Mouse (Mus musculus) lung, postnatal 0 days (tissue): ENCODE measurements around the gene Grb10.

Source experiments
- CTCF ChIP-seq: IDR thresholded peaks from 2 replicates; pipeline ENCODE4 v1.5.1; 2016; ENCODE audit warnings: antibody characterized with exemption, mild to moderate bottlenecking
- EP300 ChIP-seq: IDR thresholded peaks from 2 replicates; pipeline ENCODE4 v1.6.1; 2016; ENCODE audit warnings: antibody characterized with exemption, mild to moderate bottlenecking, control low read depth

DNA sequence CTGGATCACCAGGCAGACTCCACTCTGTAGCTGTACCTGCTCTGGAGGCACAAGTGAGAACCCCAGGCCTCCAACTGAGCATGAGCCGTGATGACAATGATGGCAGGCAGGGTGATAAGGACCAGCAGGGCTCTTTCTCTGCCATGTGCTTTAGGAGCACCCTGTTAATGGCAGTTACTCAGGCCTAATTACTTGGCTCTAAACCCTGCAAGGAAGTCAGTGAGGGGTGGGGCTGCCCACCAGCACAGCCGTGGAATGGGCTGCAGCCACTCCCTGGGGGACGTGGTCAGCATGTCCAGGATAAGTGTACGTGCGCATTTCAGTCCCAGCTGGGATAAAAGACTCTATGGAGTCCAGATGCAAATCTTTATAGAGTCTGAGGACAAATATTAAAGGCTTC lies 5.7 kb downstream of the Grb10 start:
- TF ChIP-seq CTCF (no peak), EP300 (no peak)
